Mouse (Mus musculus) forebrain, embryonic 11.5 days (tissue): ENCODE results near the gene Clcnka. TPM values are rescaled to one million over a fixed set of nuclear protein-coding genes. Genes with fewer than 3 reads are reported as not detected.
A peak's percentile ranks its signal among the peaks of the same experiment; 100 is the strongest.

Experiments used
- ATAC-seq: fragments of 200-750 bp; cut with Nextera tagmentation; replicated peaks from 2 replicates; pipeline ENCODE4 v1.8.0; 2017; ENCODE audit warnings: moderate TSS enrichment; ENCODE audit not compliant: low FRiP score
- DNase-seq: peaks from one replicate; pipeline ENCODE4 v3.0.0-alpha.2; 2017; ENCODE audit warnings: low spot score
- H3K27ac ChIP-seq: fragments of 300-500 bp; sonication (generic); 2 replicates; pipeline ENCODE4 v1.5.1; 2014; ENCODE audit warnings: low read depth, low read length
- H3K27me3 ChIP-seq: fragments of 300-500 bp; sonication (generic); 2 replicates; pipeline ENCODE4 v1.6.1; 2014; ENCODE audit warnings: mild to moderate bottlenecking, low read length, mixed read lengths; ENCODE audit not compliant: control insufficient read depth, insufficient read depth
- H3K36me3 ChIP-seq: fragments of 300-500 bp; sonication (generic); 2 replicates; pipeline ENCODE4 v1.6.1; 2014; ENCODE audit warnings: mild to moderate bottlenecking, low read length, moderate library complexity, mixed read lengths; ENCODE audit not compliant: control insufficient read depth, insufficient read depth
- H3K4me1 ChIP-seq: fragments of 300-500 bp; sonication (generic); replicated peaks from 2 replicates; pipeline ENCODE4 v1.6.1; 2014; ENCODE audit warnings: low read length, mixed read lengths; ENCODE audit not compliant: control insufficient read depth, insufficient read depth
- H3K4me2 ChIP-seq: fragments of 300-500 bp; sonication (generic); 2 replicates; pipeline ENCODE4 v1.6.1; 2014; ENCODE audit warnings: low read depth, mild to moderate bottlenecking, low read length, moderate library complexity, mixed read lengths; ENCODE audit not compliant: severe bottlenecking
- H3K4me3 ChIP-seq: fragments of 300-500 bp; sonication (generic); 2 replicates; pipeline ENCODE4 v1.5.1; 2014; ENCODE audit warnings: low read depth, low read length
- H3K9ac ChIP-seq: fragments of 300-500 bp; sonication (generic); 2 replicates; pipeline ENCODE4 v1.6.1; 2014; ENCODE audit warnings: low read length
- H3K9me3 ChIP-seq: fragments of 300-500 bp; sonication (generic); 2 replicates; pipeline ENCODE4 v1.6.1; 2016; ENCODE audit warnings: low read length, mixed read lengths; ENCODE audit not compliant: control insufficient read depth
- WGBS: fragments of 180-500 bp; shearing (Covaris S2); extraction: QIAGEN DNeasy Blood & Tissue Kit; methylation state at CpG from one replicate; pipeline ENCODE4 v1.1.7; 2014; 5-methylcytosine and 5-hydroxymethylcytosine counted together
- microRNA-seq: library from miRNA; unstranded; fragments of <30 nt; microRNA quantifications from one replicate; pipeline ENCODE4, GENCODE M21; 2016; ENCODE audit not compliant: insufficient number of aligned reads
- polyA plus RNA-seq: library from polyadenylated mRNA; unstranded; fragments of >200 nt; fragmentation: Nextera tagmentation; extraction: Ambion mirVana; gene quantifications from 2 replicates; pipeline ENCODE4 v1.2.1, GENCODE M21; 2014

Gene Clcnka
- polyA plus RNA-seq, 1 experiment from 2014 or later = 0.17 TPM

- DNase-seq = peak; percentile 58
- no peak overlapping the region for H3K27ac ChIP-seq
- 12% methylated on average over 1 of the region's 1 CpGs for WGBS
Observed at GRCm38 (mm10) chr4:141338853-141339252, 59.7 kb downstream of the Clcnka start.

GRCm38 (mm10) chr4:141337986-141338385 lies 60.5 kb downstream of the Clcnka start:
- Histone ChIP-seq H3K27me3 (no peaks in the 10 kb centered on the region), H3K27ac (no peak overlapping the region)
- WGBS = 31% methylated on average over 6 of the region's 6 CpGs

More at GRCm38 (mm10) chr4:141338853-141339252, 59.7 kb downstream of the Clcnka start:
- Histone ChIP-seq H3K4me2 (no peak overlapping the region), H3K9ac (no peak overlapping the region), H3K4me3 (no peak overlapping the region), H3K9me3 (no peaks in the 10 kb centered on the region), H3K4me1 (peaks cover 20% of the 10 kb centered on the region), H3K27me3 (no peaks in the 10 kb centered on the region), H3K36me3 (no peaks in the 10 kb centered on the region)
- ATAC-seq = no peak

GRCm38 (mm10) chr4:141336196-141336595 lies 62.3 kb downstream of the Clcnka start:
- H3K27me3 ChIP-seq = no peaks in the 10 kb centered on the region
- peak overlapping the region; percentile 62; the same call in 1 of the 2 replicates for H3K27ac ChIP-seq
- WGBS = 56% methylated on average over 6 of the region's 6 CpGs
- H3K4me2 ChIP-seq = no peak overlapping the region
- H3K4me3 ChIP-seq = no peak overlapping the region
- no peaks in the 10 kb centered on the region for H3K9me3 ChIP-seq
- no peak overlapping the region for H3K9ac ChIP-seq
- no peaks in the 10 kb centered on the region for H3K36me3 ChIP-seq
- ATAC-seq (no peak), DNase-seq (no peak)
- peaks cover 20% of the 10 kb centered on the region for H3K4me1 ChIP-seq

More at GRCm38 (mm10) chr4:141337986-141338385, 60.5 kb downstream of the Clcnka start:
- no peaks in the 10 kb centered on the region for H3K9me3 ChIP-seq
- DNase-seq = no peak
- no peak overlapping the region for H3K4me3 ChIP-seq
- peaks cover 20% of the 10 kb centered on the region for H3K4me1 ChIP-seq
- no peak overlapping the region for H3K4me2 ChIP-seq
- H3K9ac ChIP-seq = peak overlapping the region; percentile 3; the same call in 1 of the 2 replicates
- no peaks in the 10 kb centered on the region for H3K36me3 ChIP-seq
- ATAC-seq = no peak

- Histone ChIP-seq H3K4me1 (peaks cover 20% of the 10 kb centered on the region), H3K9ac (peak overlapping the region; percentile 7; the same call in 1 of the 2 replicates), H3K9me3 (no peaks in the 10 kb centered on the region), H3K27me3 (no peaks in the 10 kb centered on the region), H3K36me3 (no peaks in the 10 kb centered on the region), H3K27ac (peak overlapping the region; percentile 72), H3K4me2 (no peak overlapping the region), H3K4me3 (no peak overlapping the region)
- DNase-seq (peak; percentile 90), ATAC-seq (peak; percentile 88)
- WGBS = 0% methylated on average over 3 of the region's 3 CpGs
Observed at GRCm38 (mm10) chr4:141335263-141335796, 63.2 kb downstream of the Clcnka start.

GRCm38 (mm10) chr4:141334695-141335094 lies 63.8 kb downstream of the Clcnka start:
- no peak for DNase-seq
- H3K4me1 ChIP-seq = peaks cover 20% of the 10 kb centered on the region
- no peak overlapping the region for H3K4me2 ChIP-seq
- H3K27me3 ChIP-seq = no peaks in the 10 kb centered on the region
- no peaks in the 10 kb centered on the region for H3K9me3 ChIP-seq
- peak overlapping the region; percentile 72 for H3K27ac ChIP-seq
- H3K9ac ChIP-seq = peak overlapping the region; percentile 35
- H3K4me3 ChIP-seq = no peak overlapping the region
- 28% methylated on average over 5 of the region's 5 CpGs for WGBS
- ATAC-seq = peak; percentile 40
- H3K36me3 ChIP-seq = no peaks in the 10 kb centered on the region

Small RNAs within 50 kb of the gene (microRNA-seq; reads per million reads assigned to microRNA genes)
- not detected for gene Gm25690

Other genes with a start within 250 kb of the Clcnka start
- 5.8 and 7.8 TPM in 2 replicates for gene Rsg1, start 184.8 kb downstream of the Clcnka start, polyA plus RNA-seq
- 1.5 and 1.6 TPM in 2 replicates for gene Arhgef19, start 159.2 kb downstream of the Clcnka start, polyA plus RNA-seq
- gene Epha2, start 97.5 kb downstream of the Clcnka start, polyA plus RNA-seq = 1.3 and 2.3 TPM in 2 replicates
- gene Fam131c, start 30.5 kb downstream of the Clcnka start, polyA plus RNA-seq = 0.35 and 1.2 TPM in 2 replicates
- gene Clcnkb, start 17.3 kb upstream of the Clcnka start, polyA plus RNA-seq = not detected in 2 replicates
- not detected in 2 replicates for gene Hspb7, start 22.1 kb upstream of the Clcnka start, polyA plus RNA-seq
- not detected in 2 replicates for gene Srarp, start 37.4 kb upstream of the Clcnka start, polyA plus RNA-seq
- gene Zbtb17, start 45.9 kb upstream of the Clcnka start, polyA plus RNA-seq = 50.8 and 55.7 TPM in 2 replicates
- 17.1 and 19.2 TPM in 2 replicates for gene Spen, start 139.9 kb upstream of the Clcnka start, polyA plus RNA-seq
- 21.4 and 24.8 TPM in 2 replicates for gene Fblim1, start 207.4 kb upstream of the Clcnka start, polyA plus RNA-seq
- 0.28 TPM in 1 of 2 replicates, not detected in the other for gene Tmem82, start 219.9 kb upstream of the Clcnka start, polyA plus RNA-seq
- gene Slc25a34, start 225.1 kb upstream of the Clcnka start, polyA plus RNA-seq = 0.13 TPM in 1 of 2 replicates, not detected in the other